Mouse (Mus musculus) lung, postnatal 0 days (tissue): ENCODE measurements around the gene Bnc2.

Experiments
- CTCF ChIP-seq: IDR thresholded peaks from 2 replicates; pipeline ENCODE4 v1.5.1; 2016; ENCODE audit warnings: antibody characterized with exemption, mild to moderate bottlenecking
- EP300 ChIP-seq: IDR thresholded peaks from 2 replicates; pipeline ENCODE4 v1.6.1; 2016; ENCODE audit warnings: antibody characterized with exemption, mild to moderate bottlenecking, control low read depth

- no peak for TF ChIP-seq CTCF
- TF ChIP-seq EP300: no peak
Measured at GRCm38 (mm10) chr4:84639166-84639565, 35.9 kb downstream of the Bnc2 start.
